Mouse (Mus musculus) bone marrow, adult 2 months (tissue): ENCODE data around the gene Atp5l.

Source experiments
- CTCF ChIP-seq: fragments of 200-500 bp; IDR thresholded peaks from 2 replicates; pipeline ENCODE4 v1.5.1; 2011; ENCODE audit warnings: low read length, control low read depth; ENCODE audit not compliant: control insufficient read depth, insufficient read depth
- POLR2A ChIP-seq: fragments of 200-500 bp; IDR thresholded peaks from 2 replicates; pipeline ENCODE4 v1.6.1; 2011; ENCODE audit warnings: low read depth, mild to moderate bottlenecking, control low read depth, low read length, borderline replicate concordance; ENCODE audit not compliant: control insufficient read depth

DNA sequence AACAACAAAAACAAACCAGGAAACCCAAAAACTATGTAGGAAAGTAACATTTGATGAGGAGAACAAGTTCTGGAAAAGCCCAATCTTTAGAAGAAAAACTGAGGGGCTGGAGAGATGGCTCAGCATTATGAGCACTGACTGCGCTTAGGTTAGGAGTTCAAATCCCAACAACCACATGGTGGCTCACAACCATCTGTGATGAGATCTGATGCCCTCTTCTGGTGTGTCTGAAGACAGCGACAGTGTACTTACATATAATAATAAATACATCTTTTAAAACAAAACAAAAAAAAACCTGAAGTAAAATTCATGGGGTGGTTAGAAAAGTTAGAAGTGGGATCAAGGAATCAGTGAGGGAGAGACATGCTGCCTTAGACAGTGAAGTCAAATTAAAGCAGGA, 1.0 kb upstream of the Atp5l start:
- no peak for TF ChIP-seq CTCF
- TF ChIP-seq POLR2A: no peak
